ENCODE assay signal across 19 mouse cellular contexts in the genomic region with DNA sequence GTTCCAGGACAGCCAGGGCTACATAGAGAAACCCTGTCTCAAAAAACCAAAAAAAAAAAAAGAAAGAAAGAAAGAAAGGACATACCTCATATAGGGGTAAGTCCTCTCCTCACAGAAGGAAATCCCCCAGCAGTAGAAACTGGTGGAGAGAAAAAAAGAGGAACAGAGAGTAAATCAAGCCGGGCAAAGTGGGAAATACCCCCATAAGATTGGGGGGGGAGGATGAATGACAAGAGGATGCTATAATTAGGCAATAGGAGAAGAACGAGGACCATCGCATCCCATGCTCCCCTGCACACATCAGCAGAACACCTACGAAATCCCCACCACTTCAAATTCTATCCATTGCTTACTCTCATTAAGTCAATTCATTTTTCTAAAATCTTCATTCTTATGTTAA.
"Had no signal": no experiment of that assay in that cellular context is flagged by ENCODE, and none has a peak within 500 bp of the region (broad histone marks: within the 10 kb centered on the region; RNA-seq: fewer than 3 reads in every experiment).

No protein-coding gene starts in this region.

- DNase-seq: kidney, adult 2 months; kidney, postnatal 25 days; layer of hippocampus, adult 9-11 months; liver, embryonic 13.5 days; lung, adult 2 months; lung, postnatal 14 days; lung, postnatal 4 days; right cerebral cortex, adult 18-20 months; right cerebral cortex, postnatal 14 days; right cerebral cortex, postnatal 4 days; thymus, postnatal 25 days had no signal

- H3K27ac ChIP-seq: kidney, postnatal 0 days; layer of hippocampus, adult 2 months; left cerebral cortex, adult 2 months; liver, embryonic 13.5 days; midbrain, embryonic 10.5 days; midbrain, embryonic 13.5 days; stomach, postnatal 0 days had no signal

- H3K9me3 ChIP-seq: liver, embryonic 13.5 days; megakaryocyte, embryonic 14.5 days; midbrain, embryonic 10.5 days; midbrain, embryonic 13.5 days had no signal

- H3K4me1 ChIP-seq: liver, embryonic 13.5 days had no signal

- ATAC-seq: midbrain, embryonic 13.5 days; midbrain, embryonic 16.5 days had no signal

- H3K27me3 ChIP-seq: liver, embryonic 13.5 days; megakaryocyte, embryonic 14.5 days had no signal

- H3K36me3 ChIP-seq: liver, embryonic 13.5 days; midbrain, embryonic 10.5 days; midbrain, embryonic 13.5 days had no signal

- H3K4me3 ChIP-seq: layer of hippocampus, adult 2 months; left cerebral cortex, adult 2 months; liver, embryonic 13.5 days; megakaryocyte, embryonic 14.5 days; midbrain, embryonic 10.5 days; midbrain, embryonic 13.5 days had no signal
